Mouse (Mus musculus) liver, embryonic 13.5 days (tissue): ENCODE measurements around the gene Adipoq. TPM values are rescaled to one million over a fixed set of nuclear protein-coding genes. Genes with fewer than 3 reads are reported as not detected.

Source experiments
- ATAC-seq: fragments of 200-750 bp; cut with Nextera tagmentation; 2 replicates; pipeline ENCODE4 v1.8.0; 2017; ENCODE audit warnings: low read depth, mild to moderate bottlenecking, moderate number of reproducible peaks, moderate library complexity
- DNase-seq: peaks from one replicate; pipeline ENCODE4 v3.0.0; 2022
- H3K27ac ChIP-seq: fragments of 300-500 bp; sonication (generic); 2 replicates; pipeline ENCODE4 v1.5.1; 2015; ENCODE audit warnings: moderate library complexity, mild to moderate bottlenecking, inconsistent platforms
- H3K27me3 ChIP-seq: fragments of 300-500 bp; sonication (generic); 2 replicates; pipeline ENCODE4 v1.6.1; 2015; ENCODE audit warnings: mild to moderate bottlenecking, inconsistent platforms
- H3K36me3 ChIP-seq: fragments of 300-500 bp; sonication (generic); 2 replicates; pipeline ENCODE4 v1.6.1; 2015; ENCODE audit warnings: mild to moderate bottlenecking, inconsistent platforms
- H3K4me1 ChIP-seq: fragments of 300-500 bp; sonication (generic); replicated peaks from 2 replicates; pipeline ENCODE4 v1.6.1; 2015; ENCODE audit warnings: inconsistent platforms
- H3K4me2 ChIP-seq: fragments of 300-500 bp; sonication (generic); 2 replicates; pipeline ENCODE4 v1.6.1; 2015; ENCODE audit warnings: inconsistent platforms, mild to moderate bottlenecking, moderate library complexity
- H3K4me3 ChIP-seq: fragments of 300-500 bp; sonication (generic); replicated peaks from 2 replicates; pipeline ENCODE4 v1.5.1; 2015; ENCODE audit warnings: mild to moderate bottlenecking, inconsistent platforms
- H3K9ac ChIP-seq: fragments of 300-500 bp; sonication (generic); 2 replicates; pipeline ENCODE4 v1.6.1; 2015; ENCODE audit warnings: mild to moderate bottlenecking, inconsistent platforms
- H3K9me3 ChIP-seq: fragments of 300-500 bp; sonication (generic); replicated peaks from 2 replicates; pipeline ENCODE4 v1.6.1; 2016; ENCODE audit warnings: inconsistent platforms
- WGBS: fragments of 180-500 bp; shearing (Covaris S2); methylation state at CpG from one replicate; pipeline ENCODE4 v1.1.7; 2015; ENCODE audit not compliant: insufficient replicate concordance; 5-methylcytosine and 5-hydroxymethylcytosine counted together
- polyA plus RNA-seq: library from polyadenylated mRNA; unstranded; fragments of >200 nt; fragmentation: Nextera tagmentation; extraction: Ambion mirVana; gene quantifications from 2 replicates; pipeline ENCODE4 v1.2.1, GENCODE M21; 2015

The Adipoq gene
- polyA plus RNA-seq, 1 experiment from 2014 or later: not detected

GRCm38 (mm10) chr16:23145211-23145610 is 1.1 kb upstream of the Adipoq start:
- Histone ChIP-seq H3K4me2 (no peak overlapping the region), H3K27ac (no peak overlapping the region), H3K4me1 (no peaks in the 10 kb centered on the region), H3K9me3 (no peaks in the 10 kb centered on the region), H3K9ac (no peak overlapping the region), H3K27me3 (no peaks in the 10 kb centered on the region), H3K4me3 (no peak overlapping the region), H3K36me3 (no peaks in the 10 kb centered on the region)
- no peak for DNase-seq
- WGBS: 58% methylated on average over 5 of the region's 5 CpGs
- ATAC-seq: no peak

DNA sequence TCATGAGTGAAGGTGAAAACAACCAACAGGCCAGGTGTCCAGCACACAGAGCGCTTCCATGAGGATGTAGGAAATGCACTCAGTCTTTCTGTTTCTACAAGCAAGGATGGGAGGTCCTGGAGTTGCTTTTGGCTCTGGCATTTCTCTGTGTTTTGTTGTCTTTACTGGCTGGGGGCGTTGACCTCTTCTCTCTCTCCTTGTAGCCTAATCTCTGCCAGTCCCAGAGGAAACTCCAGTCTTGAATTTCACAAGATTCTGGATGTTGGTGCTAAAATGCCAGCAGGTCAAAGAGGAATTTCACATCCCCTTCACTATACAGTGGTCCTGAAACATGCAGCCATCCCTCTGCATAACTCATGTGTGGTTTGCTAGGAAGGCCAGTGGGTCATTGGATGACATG is 2.6 kb downstream of the Adipoq start:
- 57% methylated on average over 2 of the region's 2 CpGs for WGBS
- Histone ChIP-seq H3K36me3 (no peaks in the 10 kb centered on the region), H3K4me2 (no peak overlapping the region), H3K9me3 (no peaks in the 10 kb centered on the region), H3K9ac (no peak overlapping the region), H3K27me3 (no peaks in the 10 kb centered on the region), H3K27ac (no peak overlapping the region), H3K4me1 (no peaks in the 10 kb centered on the region), H3K4me3 (no peak overlapping the region)
- ATAC-seq (no peak), DNase-seq (no peak)

DNA sequence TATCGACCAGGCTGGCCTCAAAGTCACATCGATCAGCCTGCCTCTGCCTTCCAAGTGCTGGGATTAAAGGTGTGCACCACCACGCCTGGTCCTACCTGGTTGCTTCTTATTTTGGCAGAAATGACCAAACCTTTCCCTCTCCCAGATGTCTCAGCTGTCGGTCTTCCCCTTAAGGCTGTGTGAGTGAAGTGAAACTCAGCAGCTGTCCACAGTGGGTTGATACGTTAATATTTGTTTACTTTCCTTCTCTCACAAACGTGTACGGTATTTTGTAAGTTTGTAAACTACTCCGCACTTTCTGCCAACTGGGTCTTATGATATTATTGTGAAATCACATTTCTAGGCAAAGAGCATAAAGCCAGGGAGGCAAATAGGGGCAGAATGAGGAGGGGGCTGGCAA is 3.1 kb downstream of the Adipoq start:
- ATAC-seq (no peak), DNase-seq (no peak)
- Histone ChIP-seq H3K36me3 (no peaks in the 10 kb centered on the region), H3K4me1 (no peaks in the 10 kb centered on the region), H3K4me3 (no peak overlapping the region), H3K27ac (no peak overlapping the region), H3K4me2 (no peak overlapping the region), H3K9ac (no peak overlapping the region), H3K27me3 (no peaks in the 10 kb centered on the region), H3K9me3 (no peaks in the 10 kb centered on the region)
- WGBS: 68% methylated on average over 8 of the region's 8 CpGs

DNA sequence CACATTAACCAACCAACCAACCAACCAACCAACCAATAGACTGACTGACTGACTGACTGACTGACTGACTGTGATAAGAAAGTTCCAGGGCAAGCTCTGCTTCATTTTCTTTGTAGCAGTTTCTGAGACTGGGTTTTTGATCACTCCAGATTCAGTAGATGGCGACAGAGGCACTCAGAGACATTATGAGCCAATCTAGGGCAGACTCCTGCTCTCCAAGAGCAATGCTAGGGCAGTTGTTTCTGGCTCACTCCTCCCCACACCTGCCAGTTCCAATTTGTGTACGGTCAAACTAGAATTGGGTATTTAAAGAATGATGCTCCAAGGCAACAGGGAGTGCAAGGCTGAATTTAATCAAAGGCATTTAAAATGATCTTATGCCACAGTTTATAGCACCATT is 5.1 kb downstream of the Adipoq start:
- H3K4me2 ChIP-seq: no peak overlapping the region

DNA sequence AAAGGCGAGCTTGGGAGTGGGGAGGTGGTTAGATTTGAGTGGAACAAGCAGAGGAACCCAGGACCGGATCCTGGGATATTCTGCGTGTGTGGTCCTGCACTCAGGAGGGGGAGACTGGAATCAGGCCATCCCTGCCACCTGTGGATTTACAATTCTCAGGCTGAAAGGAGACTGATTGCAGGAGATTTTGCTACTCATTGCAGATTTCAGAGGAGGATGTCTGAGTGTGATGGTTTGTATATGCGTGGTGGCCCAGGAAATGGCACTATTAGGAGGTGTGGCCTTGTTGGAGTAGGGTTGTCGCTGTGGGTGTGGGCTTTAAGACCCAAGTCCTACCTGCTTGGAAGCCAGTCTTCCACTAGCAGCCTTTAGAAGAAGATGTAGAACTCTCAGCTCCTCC is 7.9 kb downstream of the Adipoq start:
- no peak for ATAC-seq
- H3K9ac ChIP-seq: no peak overlapping the region
- no peak for DNase-seq
- 63% methylated on average over 5 of the region's 5 CpGs for WGBS
- H3K4me3 ChIP-seq: no peak overlapping the region
- H3K4me2 ChIP-seq: no peak overlapping the region
- no peaks in the 10 kb centered on the region for H3K9me3 ChIP-seq
- H3K27me3 ChIP-seq: no peaks in the 10 kb centered on the region
- peaks cover 3% of the 10 kb centered on the region; the same call in 1 of the 2 replicates for H3K4me1 ChIP-seq
- H3K36me3 ChIP-seq: no peaks in the 10 kb centered on the region
- no peak overlapping the region for H3K27ac ChIP-seq

More for the DNA sequence above, 5.1 kb downstream of the Adipoq start:
- Histone ChIP-seq H3K27me3 (no peaks in the 10 kb centered on the region), H3K27ac (no peak overlapping the region), H3K36me3 (no peaks in the 10 kb centered on the region), H3K4me1 (no peaks in the 10 kb centered on the region), H3K9ac (no peak overlapping the region), H3K9me3 (no peaks in the 10 kb centered on the region), H3K4me3 (no peak overlapping the region)
- WGBS: 24% methylated on average over 2 of the region's 2 CpGs
- DNase-seq: no peak
- ATAC-seq: no peak

DNA sequence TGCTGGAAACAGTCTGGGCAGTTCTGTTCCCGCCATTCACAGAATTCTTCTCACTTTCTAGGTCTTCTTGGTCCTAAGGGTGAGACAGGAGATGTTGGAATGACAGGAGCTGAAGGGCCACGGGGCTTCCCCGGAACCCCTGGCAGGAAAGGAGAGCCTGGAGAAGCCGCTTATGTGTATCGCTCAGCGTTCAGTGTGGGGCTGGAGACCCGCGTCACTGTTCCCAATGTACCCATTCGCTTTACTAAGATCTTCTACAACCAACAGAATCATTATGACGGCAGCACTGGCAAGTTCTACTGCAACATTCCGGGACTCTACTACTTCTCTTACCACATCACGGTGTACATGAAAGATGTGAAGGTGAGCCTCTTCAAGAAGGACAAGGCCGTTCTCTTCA is 10.7 kb downstream of the Adipoq start:
- no peak for ATAC-seq

GRCm38 (mm10) chr16:23158292-23158691 is 12.0 kb downstream of the Adipoq start:
- 67% methylated on average over 7 of the region's 7 CpGs for WGBS
- H3K27ac ChIP-seq: no peak overlapping the region
- no peak overlapping the region for H3K4me2 ChIP-seq
- H3K36me3 ChIP-seq: no peaks in the 10 kb centered on the region
- H3K4me3 ChIP-seq: no peak overlapping the region
- no peak for ATAC-seq
- no peaks in the 10 kb centered on the region for H3K27me3 ChIP-seq
- H3K4me1 ChIP-seq: peaks cover 3% of the 10 kb centered on the region; the same call in 1 of the 2 replicates
- no peaks in the 10 kb centered on the region for H3K9me3 ChIP-seq
- no peak overlapping the region for H3K9ac ChIP-seq
- no peak for DNase-seq

More for the DNA sequence above, 10.7 kb downstream of the Adipoq start:
- Histone ChIP-seq H3K4me1 (peaks cover 3% of the 10 kb centered on the region; the same call in 1 of the 2 replicates), H3K4me3 (no peak overlapping the region), H3K9ac (no peak overlapping the region), H3K4me2 (no peak overlapping the region), H3K27ac (no peak overlapping the region), H3K9me3 (no peaks in the 10 kb centered on the region), H3K36me3 (no peaks in the 10 kb centered on the region), H3K27me3 (no peaks in the 10 kb centered on the region)
- no peak for DNase-seq
- 82% methylated on average over 13 of the region's 13 CpGs for WGBS

DNA sequence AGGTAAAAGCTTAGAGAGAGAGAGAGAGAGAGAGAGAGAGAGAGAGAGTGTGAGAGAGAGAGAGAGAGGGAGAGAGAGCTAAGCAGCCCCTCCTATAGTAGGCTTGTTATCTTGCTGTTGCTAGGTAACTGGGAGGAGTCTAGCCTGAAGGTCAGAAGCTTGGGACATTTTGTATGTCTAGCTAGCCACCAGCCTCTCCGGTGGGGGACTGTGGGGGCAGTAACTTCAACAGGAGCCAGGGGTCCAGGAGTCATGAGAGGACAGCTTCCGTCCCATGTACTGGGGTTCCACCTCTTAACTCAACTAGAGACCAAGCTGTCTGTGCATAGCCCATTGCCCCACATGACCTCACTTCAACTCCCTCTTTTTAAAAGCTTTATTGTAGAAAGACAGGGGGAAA is 12.6 kb downstream of the Adipoq start:
- Histone ChIP-seq H3K9ac (no peak overlapping the region), H3K27ac (no peak overlapping the region), H3K4me1 (peaks cover 3% of the 10 kb centered on the region; the same call in 1 of the 2 replicates), H3K9me3 (no peaks in the 10 kb centered on the region), H3K4me2 (no peak overlapping the region), H3K27me3 (no peaks in the 10 kb centered on the region), H3K36me3 (no peaks in the 10 kb centered on the region), H3K4me3 (no peak overlapping the region)
- DNase-seq: no peak
- no peak for ATAC-seq
- WGBS: 38% methylated on average over 2 of the region's 2 CpGs

DNA sequence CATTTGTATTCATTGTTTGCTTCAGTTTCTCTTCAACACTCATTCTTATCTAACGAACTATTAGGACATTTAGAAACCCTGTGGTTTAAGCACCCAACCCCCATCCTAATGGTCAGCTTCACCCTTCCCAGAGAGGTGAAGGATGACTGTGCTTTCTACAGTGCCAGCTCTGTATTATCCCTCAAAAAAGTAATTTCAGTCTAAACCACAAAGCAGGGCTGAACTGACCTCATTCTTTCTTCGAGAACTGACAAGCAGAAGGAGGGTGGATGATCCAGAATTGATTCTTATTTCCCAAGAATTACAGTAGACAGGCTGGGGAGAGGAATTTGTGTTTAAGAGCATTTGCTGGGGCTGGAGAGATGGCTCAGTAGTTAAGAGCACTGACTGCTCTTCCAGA is 13.4 kb downstream of the Adipoq start:
- Histone ChIP-seq H3K4me1 (peaks cover 3% of the 10 kb centered on the region; the same call in 1 of the 2 replicates), H3K4me3 (no peak overlapping the region), H3K27me3 (no peaks in the 10 kb centered on the region), H3K4me2 (no peak overlapping the region), H3K27ac (no peak overlapping the region), H3K36me3 (no peaks in the 10 kb centered on the region), H3K9me3 (no peaks in the 10 kb centered on the region), H3K9ac (no peak overlapping the region)
- no peak for DNase-seq
- 4% methylated on average over 2 of the region's 2 CpGs for WGBS
- no peak for ATAC-seq

GRCm38 (mm10) chr16:23162116-23162515 is 15.8 kb downstream of the Adipoq start:
- Histone ChIP-seq H3K4me3 (no peak overlapping the region), H3K27me3 (no peaks in the 10 kb centered on the region), H3K4me1 (peaks cover 3% of the 10 kb centered on the region; the same call in 1 of the 2 replicates), H3K9ac (no peak overlapping the region), H3K27ac (no peak overlapping the region), H3K36me3 (no peaks in the 10 kb centered on the region), H3K4me2 (no peak overlapping the region), H3K9me3 (no peaks in the 10 kb centered on the region)
- DNase-seq: no peak
- ATAC-seq: no peak
- WGBS: 6% methylated on average over 3 of the region's 3 CpGs

GRCm38 (mm10) chr16:23164443-23164842 is 18.1 kb downstream of the Adipoq start:
- WGBS: 26% methylated on average over 6 of the region's 6 CpGs
- DNase-seq: no peak
- Histone ChIP-seq H3K9ac (no peak overlapping the region), H3K36me3 (no peaks in the 10 kb centered on the region), H3K4me2 (no peak overlapping the region), H3K27ac (no peak overlapping the region), H3K4me3 (no peak overlapping the region), H3K27me3 (no peaks in the 10 kb centered on the region), H3K9me3 (no peaks in the 10 kb centered on the region), H3K4me1 (no peaks in the 10 kb centered on the region)
- no peak for ATAC-seq

- Histone ChIP-seq H3K27ac (no peak overlapping the region), H3K4me1 (no peaks in the 10 kb centered on the region), H3K36me3 (no peaks in the 10 kb centered on the region), H3K27me3 (no peaks in the 10 kb centered on the region), H3K9me3 (no peaks in the 10 kb centered on the region), H3K4me2 (no peak overlapping the region), H3K9ac (no peak overlapping the region), H3K4me3 (no peak overlapping the region)
- 56% methylated on average over 9 of the region's 9 CpGs for WGBS
- no peak for ATAC-seq
- DNase-seq: no peak
Observed at GRCm38 (mm10) chr16:23165441-23165840, 19.1 kb downstream of the Adipoq start.
